Mouse (Mus musculus) limb, embryonic 14.5 days (tissue): Measurements from ENCODE around the gene Ncor2. TPM values are rescaled to one million over a fixed set of nuclear protein-coding genes. Genes with fewer than 3 reads are reported as not detected.

Experiments used
- ATAC-seq: fragments of 200-750 bp; cut with Nextera tagmentation; 2 replicates; pipeline ENCODE4 v1.8.0; 2017; ENCODE audit warnings: low read depth, moderate number of reproducible peaks, moderate TSS enrichment; ENCODE audit not compliant: low FRiP score
- DNase-seq: peaks from one replicate; pipeline ENCODE4 v3.0.0-alpha.2; 2015; ENCODE audit warnings: low spot score
- H3K27ac ChIP-seq: fragments of 300-500 bp; sonication (generic); replicated peaks from 2 replicates; pipeline ENCODE4 v1.5.1; 2014; ENCODE audit warnings: low read depth, mild to moderate bottlenecking, low read length, moderate library complexity, mixed read lengths
- H3K27me3 ChIP-seq: fragments of 300-500 bp; sonication (generic); 2 replicates; pipeline ENCODE4 v1.6.1; 2014; ENCODE audit warnings: low read length, mixed read lengths; ENCODE audit not compliant: control insufficient read depth, insufficient read depth
- H3K36me3 ChIP-seq: fragments of 300-500 bp; sonication (generic); 2 replicates; pipeline ENCODE4 v1.6.1; 2014; ENCODE audit warnings: mild to moderate bottlenecking, low read length, moderate library complexity, mixed read lengths; ENCODE audit not compliant: control insufficient read depth, insufficient read depth
- H3K4me1 ChIP-seq: fragments of 300-500 bp; sonication (generic); 2 replicates; pipeline ENCODE4 v1.6.1; 2014; ENCODE audit warnings: antibody characterized with exemption, low read length, mixed read lengths; ENCODE audit not compliant: control insufficient read depth, insufficient read depth
- H3K4me2 ChIP-seq: fragments of 300-500 bp; sonication (generic); replicated peaks from 2 replicates; pipeline ENCODE4 v1.6.1; 2014; ENCODE audit warnings: low read depth, mild to moderate bottlenecking, low read length, moderate library complexity; ENCODE audit not compliant: severe bottlenecking
- H3K4me3 ChIP-seq: fragments of 300-500 bp; sonication (generic); replicated peaks from 2 replicates; pipeline ENCODE4 v1.5.1; 2014; ENCODE audit warnings: low read length
- H3K9ac ChIP-seq: fragments of 300-500 bp; sonication (generic); 2 replicates; pipeline ENCODE4 v1.6.1; 2014; ENCODE audit warnings: mild to moderate bottlenecking, low read depth, low read length, moderate library complexity; ENCODE audit not compliant: severe bottlenecking
- H3K9me3 ChIP-seq: fragments of 300-500 bp; sonication (generic); 2 replicates; pipeline ENCODE4 v1.6.1; 2016; ENCODE audit warnings: low read length; ENCODE audit not compliant: control insufficient read depth
- POLR2A ChIP-seq: fragments of 200-500 bp; IDR thresholded peaks from 2 replicates; pipeline ENCODE4 v1.8.0; 2012; ENCODE audit warnings: inconsistent platforms, mild to moderate bottlenecking, moderate library complexity, borderline replicate concordance; ENCODE audit not compliant: insufficient read depth, insufficient read length; ENCODE audit errors: extremely low read depth
- WGBS: fragments of 180-500 bp; shearing (Covaris S2); extraction: QIAGEN DNeasy Blood & Tissue Kit; methylation state at CpG from one replicate; pipeline ENCODE4 v1.1.7; 2014; 5-methylcytosine and 5-hydroxymethylcytosine counted together
- polyA plus RNA-seq, 2 experiments: library from polyadenylated mRNA; depleted of rRNA in 1 of 2; stranded (reverse) in 1 of 2; unstranded in 1 of 2; fragments of >200 nt; fragmentation: Nextera tagmentation in 1 of 2; extraction: Ambion mirVana in 1 of 2; gene quantifications; 2 replicates each; pipeline versions ENCODE4 v1.2.1 to v1.2.3; 2012 to 2014

The Ncor2 gene
- polyA plus RNA-seq, 2 experiments: 39.3 to 75.9 TPM

- TF ChIP-seq POLR2A: no peak
- peaks cover 6% of the 10 kb centered on the region for H3K4me1 ChIP-seq
- no peak overlapping the region for H3K4me2 ChIP-seq
- H3K36me3 ChIP-seq: peaks cover 100% of the 10 kb centered on the region
- DNase-seq (no peak), ATAC-seq (0 out of 2 replicates have a peak, but pooled peaks have one; percentile 14)
- H3K9ac ChIP-seq: no peak overlapping the region
- no peak overlapping the region for H3K4me3 ChIP-seq
- WGBS: 52% methylated on average over 8 of the region's 8 CpGs
- H3K9me3 ChIP-seq: peaks cover 5% of the 10 kb centered on the region; the same call in 1 of the 2 replicates
- H3K27ac ChIP-seq: no peak overlapping the region
- H3K27me3 ChIP-seq: no peaks in the 10 kb centered on the region
Measured at GRCm38 (mm10) chr5:125085097-125085617, 93.9 kb downstream of the Ncor2 start.

GRCm38 (mm10) chr5:125083674-125084073 is 95.3 kb downstream of the Ncor2 start:
- H3K9me3 ChIP-seq: no peaks in the 10 kb centered on the region
- H3K9ac ChIP-seq: no peak overlapping the region
- H3K36me3 ChIP-seq: peaks cover 98% of the 10 kb centered on the region
- H3K27ac ChIP-seq: no peak overlapping the region
- no peaks in the 10 kb centered on the region for H3K27me3 ChIP-seq
- peaks cover 6% of the 10 kb centered on the region for H3K4me1 ChIP-seq
- no peak for TF ChIP-seq POLR2A
- H3K4me3 ChIP-seq: no peak overlapping the region
- H3K4me2 ChIP-seq: no peak overlapping the region
- WGBS: 94% methylated on average over 6 of the region's 6 CpGs
- no peak for DNase-seq
- ATAC-seq: no peak

GRCm38 (mm10) chr5:125081318-125082101 is 97.5 kb downstream of the Ncor2 start:
- peaks cover 97% of the 10 kb centered on the region for H3K36me3 ChIP-seq
- no peak overlapping the region for H3K4me2 ChIP-seq
- H3K4me3 ChIP-seq: no peak overlapping the region
- no peaks in the 10 kb centered on the region for H3K9me3 ChIP-seq
- DNase-seq: no peak
- WGBS: 72% methylated on average over 21 of the region's 21 CpGs
- no peak overlapping the region; the same call in 1 of the 2 replicates for H3K27ac ChIP-seq
- TF ChIP-seq POLR2A: no peak
- peak overlapping the region; percentile 28; the same call in 1 of the 2 replicates for H3K9ac ChIP-seq
- H3K27me3 ChIP-seq: no peaks in the 10 kb centered on the region
- ATAC-seq: no peak
- H3K4me1 ChIP-seq: peaks cover 6% of the 10 kb centered on the region

- Histone ChIP-seq H3K4me3 (no peak overlapping the region), H3K36me3 (peaks cover 97% of the 10 kb centered on the region), H3K27me3 (no peaks in the 10 kb centered on the region), H3K4me2 (no peak overlapping the region), H3K9me3 (no peaks in the 10 kb centered on the region), H3K27ac (no peak overlapping the region; the same call in 1 of the 2 replicates), H3K9ac (no peak overlapping the region), H3K4me1 (peaks cover 6% of the 10 kb centered on the region)
- DNase-seq (no peak), ATAC-seq (no peak)
- 97% methylated on average over 9 of the region's 10 CpGs for WGBS
- no peak for TF ChIP-seq POLR2A
Measured at GRCm38 (mm10) chr5:125080787-125081317, 98.2 kb downstream of the Ncor2 start.

GRCm38 (mm10) chr5:125080352-125080751 is 98.7 kb downstream of the Ncor2 start:
- DNase-seq (no peak), ATAC-seq (no peak)
- H3K4me3 ChIP-seq: no peak overlapping the region
- H3K9me3 ChIP-seq: no peaks in the 10 kb centered on the region
- peaks cover 97% of the 10 kb centered on the region for H3K36me3 ChIP-seq
- no peak overlapping the region for H3K4me2 ChIP-seq
- TF ChIP-seq POLR2A: no peak
- no peaks in the 10 kb centered on the region for H3K27me3 ChIP-seq
- no peak overlapping the region for H3K27ac ChIP-seq
- H3K4me1 ChIP-seq: peaks cover 6% of the 10 kb centered on the region
- no peak overlapping the region for H3K9ac ChIP-seq
- WGBS: 77% methylated on average over 4 of the region's 4 CpGs
